Mouse (Mus musculus) right cerebral cortex, postnatal 14 days (tissue): ENCODE measurements around the gene Tgfa.
A peak's percentile ranks its signal among the peaks of the same experiment; 100 is the strongest.

Experiments
- DNase-seq: peaks from one replicate; pipeline ENCODE4 v3.0.0; 2022

The Tgfa gene

DNA sequence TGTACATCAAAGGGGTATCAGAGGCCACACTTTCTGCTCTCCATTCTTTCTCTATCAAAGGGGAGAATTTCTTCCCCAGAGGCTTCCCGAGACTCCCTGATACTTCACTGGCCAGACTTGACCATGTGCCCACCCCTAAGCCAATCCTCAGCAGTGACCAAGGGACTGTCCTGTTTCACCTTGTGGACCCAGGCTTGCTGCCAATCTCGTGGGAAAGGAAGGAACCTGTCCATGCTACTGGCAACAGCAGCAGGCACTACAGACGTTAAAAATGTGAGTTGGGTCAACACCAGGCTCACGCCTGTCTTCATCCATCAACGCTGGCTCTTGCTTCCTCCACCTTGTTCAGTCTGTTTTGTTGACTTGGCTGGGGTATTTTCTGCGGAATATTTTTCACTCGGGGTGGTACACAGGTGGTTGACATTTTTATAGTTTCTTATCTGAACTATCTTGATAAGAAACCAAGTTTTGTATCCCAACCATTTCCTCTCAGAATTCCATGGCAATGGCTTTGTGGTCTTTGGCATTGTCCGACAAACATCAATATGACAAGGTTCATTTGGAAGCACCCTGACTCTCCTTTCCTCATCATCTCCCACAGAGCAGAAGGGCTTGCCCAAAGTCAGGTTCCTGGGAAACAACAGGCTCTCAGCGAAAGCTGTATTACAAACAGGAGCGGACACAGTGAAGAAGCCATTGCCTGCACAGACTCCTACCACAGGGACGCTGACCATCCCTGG lies 6.1 kb upstream of the Tgfa start:
- DNase-seq, result no peak

DNA sequence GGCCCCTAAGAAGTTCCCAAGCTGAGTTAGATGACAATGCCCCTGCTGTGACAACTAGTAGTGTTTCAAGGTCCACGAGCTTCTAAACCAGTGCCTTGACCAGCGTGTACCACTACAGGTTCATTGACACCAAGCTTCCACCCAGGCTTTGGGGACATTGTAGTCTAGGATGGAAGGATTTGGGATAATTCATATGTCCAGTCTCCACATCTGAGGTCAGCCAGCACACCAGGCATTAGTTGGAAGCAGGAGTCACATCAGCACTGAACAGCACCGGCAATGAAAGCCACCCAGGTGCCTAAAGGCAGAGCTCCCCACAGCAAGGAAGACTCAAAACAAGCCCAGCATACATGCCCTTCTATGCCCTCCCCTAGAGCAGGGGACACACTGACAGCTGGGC lies 4.4 kb upstream of the Tgfa start:
- DNase-seq, result no peak

DNA sequence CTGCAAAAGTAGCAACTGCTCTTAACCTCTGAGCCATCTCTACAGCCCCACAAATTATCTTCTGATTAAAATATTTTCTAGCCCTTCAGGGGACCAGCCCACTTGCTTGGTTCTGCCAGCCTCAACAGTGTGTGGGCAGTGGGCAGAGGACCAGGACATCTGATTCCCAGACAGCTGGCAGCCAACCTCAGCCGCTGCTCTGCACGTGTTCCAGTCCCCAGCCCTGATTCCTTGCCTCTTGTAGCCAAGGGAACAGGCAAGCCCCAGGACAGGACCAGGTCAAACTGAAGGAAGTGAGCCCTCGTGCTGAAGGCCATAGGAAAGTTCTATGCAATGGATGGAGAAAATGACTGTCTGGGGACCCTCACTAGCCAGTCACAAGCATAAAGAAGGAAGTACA lies 2.0 kb upstream of the Tgfa start:
- peak; percentile 39 for DNase-seq

DNA sequence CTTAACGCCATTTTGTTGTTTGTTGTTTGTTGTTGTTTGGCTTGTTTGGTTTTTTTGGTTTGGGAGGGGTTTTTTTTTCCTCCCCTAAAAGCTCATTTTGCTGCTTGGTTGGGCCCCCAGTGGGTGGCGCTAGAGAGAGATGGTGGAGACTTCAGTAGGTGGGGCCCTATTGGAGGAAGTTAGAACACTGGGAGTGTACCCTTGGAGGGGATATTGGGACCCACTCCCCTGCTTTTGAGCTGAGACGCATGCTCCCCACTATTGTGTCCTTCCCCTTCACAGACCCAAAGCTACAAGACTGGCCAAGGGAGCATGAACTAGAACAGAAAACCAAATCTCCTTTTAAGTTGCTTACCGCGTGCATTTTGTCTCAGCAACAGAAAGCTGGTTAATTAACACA lies 1.1 kb upstream of the Tgfa start:
- DNase-seq, result peak; percentile 81

DNA sequence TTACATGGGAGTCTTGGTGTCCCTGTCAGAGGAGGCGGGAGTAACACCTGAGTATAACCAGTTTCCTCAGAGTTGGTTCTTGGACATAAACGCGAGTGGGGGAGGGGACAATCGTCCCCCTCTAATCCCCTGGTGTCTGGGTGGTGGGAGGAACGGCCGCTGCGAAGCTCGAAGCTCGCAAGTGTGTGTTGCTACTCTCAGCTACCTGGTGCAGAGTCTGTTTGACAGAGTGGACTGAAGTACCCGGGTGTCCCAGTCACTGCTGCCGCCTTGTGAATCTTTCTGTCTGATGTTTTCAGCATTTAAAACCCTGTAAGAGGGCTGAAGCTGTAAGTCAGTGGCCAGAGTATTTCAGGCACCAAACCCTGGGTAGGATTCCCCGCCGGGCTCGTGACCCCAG lies 1.0 kb downstream of the Tgfa start:
- no peak for DNase-seq

DNA sequence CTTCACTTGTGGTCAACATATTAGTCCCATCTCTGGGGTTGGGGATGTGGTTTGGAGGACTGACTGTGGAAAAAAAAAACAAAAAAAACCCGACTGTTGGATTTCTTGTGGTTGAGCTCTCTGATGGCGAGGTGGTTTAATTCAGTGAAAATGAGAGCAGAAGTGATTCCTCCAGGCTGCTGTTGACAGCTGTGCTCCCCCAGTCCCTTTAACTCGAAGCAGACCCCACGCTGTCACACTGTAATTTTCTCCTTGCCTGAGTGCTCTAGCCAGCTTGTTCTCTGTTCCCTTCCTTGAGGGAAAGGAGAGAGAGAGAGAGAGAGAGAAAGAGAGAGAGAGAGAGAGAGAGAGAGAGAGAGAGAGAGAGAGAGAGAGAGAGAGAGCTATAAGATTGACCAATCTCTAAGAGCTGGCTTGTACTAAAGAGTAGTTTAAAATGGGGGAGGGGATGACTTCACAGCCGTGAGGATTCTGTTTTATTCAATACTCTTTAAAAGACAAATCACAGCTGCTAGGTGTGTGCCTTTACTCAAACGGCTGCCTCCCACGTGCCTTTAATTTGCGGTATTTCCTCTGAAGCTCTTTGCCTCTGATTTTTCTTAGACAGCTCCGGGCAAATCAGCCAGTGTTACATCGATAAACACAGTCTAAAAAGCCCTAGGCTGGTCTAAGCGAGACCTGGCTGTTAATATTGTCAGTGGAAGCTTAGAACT lies 2.3 kb downstream of the Tgfa start:
- no peak for DNase-seq

DNA sequence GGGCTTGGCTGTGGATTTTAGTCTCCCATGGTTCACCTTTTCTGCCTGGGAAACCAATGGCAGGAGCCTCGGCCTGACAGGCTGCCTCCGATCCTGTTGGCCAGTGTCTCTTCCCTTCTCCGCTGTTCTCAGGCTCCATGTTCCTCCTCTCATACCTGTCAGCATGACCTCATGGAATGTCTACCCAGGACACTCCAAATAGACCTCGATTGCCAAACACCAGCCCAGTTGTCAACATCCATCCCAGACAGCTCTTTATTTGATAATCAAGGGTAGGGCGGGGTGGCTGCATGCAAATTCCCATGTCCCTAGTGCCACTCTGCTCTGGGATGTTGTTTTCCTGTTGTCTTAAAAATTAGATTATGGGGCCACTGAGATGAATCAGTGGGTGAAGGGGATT lies 5.9 kb downstream of the Tgfa start:
- DNase-seq, result no peak

DNA sequence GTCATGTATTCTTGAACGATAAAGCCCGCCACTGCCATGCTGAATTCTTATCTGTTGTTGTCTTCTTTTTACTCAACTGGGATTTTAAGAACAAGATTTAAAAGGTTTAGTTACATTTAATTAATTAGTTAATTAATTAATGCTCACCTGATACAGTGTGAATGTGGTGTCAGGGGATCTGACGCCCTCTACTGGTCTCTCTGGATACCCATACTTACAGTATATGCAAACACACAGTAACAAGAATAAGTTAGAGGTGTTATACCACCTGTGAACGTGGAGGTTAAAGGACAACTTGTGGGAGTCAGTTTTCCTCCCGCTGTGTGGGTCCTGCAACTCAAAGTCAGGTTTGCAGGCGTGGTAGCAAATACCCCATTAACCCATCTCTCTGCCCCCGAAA lies 8.1 kb downstream of the Tgfa start:
- no peak for DNase-seq

DNA sequence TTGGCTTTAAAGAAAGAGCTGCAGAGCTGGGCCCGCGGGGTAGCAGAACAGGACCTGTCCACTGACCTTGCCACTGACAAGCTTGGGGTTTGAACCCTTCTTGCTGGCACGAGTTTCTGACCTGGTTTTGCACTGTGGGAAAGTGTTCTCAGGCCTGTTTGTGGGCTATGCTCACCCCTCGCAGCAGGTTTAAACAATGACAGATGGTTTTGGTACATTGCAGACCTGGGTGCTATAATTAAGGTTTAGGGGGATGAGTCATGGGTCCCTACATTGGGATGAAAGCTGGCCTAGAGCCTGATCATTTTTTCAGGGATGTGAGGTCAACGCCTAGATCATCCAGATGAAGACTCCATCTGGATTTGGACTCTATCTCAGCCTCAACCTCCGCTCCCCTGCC lies 11.0 kb downstream of the Tgfa start:
- DNase-seq, result no peak

DNA sequence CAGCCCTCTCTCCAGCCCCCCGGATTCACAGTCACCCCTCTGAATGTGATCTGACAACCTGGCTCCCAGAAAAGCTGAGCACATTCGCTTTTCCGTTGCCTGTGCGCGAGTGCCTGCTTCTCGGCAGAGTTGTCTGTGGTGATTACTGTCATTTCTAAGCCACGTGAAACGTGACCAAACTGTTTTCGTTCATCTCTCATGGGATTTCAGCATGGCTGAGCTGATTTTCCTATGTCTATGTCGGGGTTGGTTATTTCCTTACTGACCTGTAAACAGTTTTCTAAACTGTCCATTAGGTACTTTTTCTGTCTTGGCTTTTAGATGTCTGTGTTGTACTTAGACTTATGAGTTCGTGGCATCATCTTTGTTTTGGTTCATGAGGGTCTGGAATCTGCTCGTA lies 12.0 kb downstream of the Tgfa start:
- no peak for DNase-seq

DNA sequence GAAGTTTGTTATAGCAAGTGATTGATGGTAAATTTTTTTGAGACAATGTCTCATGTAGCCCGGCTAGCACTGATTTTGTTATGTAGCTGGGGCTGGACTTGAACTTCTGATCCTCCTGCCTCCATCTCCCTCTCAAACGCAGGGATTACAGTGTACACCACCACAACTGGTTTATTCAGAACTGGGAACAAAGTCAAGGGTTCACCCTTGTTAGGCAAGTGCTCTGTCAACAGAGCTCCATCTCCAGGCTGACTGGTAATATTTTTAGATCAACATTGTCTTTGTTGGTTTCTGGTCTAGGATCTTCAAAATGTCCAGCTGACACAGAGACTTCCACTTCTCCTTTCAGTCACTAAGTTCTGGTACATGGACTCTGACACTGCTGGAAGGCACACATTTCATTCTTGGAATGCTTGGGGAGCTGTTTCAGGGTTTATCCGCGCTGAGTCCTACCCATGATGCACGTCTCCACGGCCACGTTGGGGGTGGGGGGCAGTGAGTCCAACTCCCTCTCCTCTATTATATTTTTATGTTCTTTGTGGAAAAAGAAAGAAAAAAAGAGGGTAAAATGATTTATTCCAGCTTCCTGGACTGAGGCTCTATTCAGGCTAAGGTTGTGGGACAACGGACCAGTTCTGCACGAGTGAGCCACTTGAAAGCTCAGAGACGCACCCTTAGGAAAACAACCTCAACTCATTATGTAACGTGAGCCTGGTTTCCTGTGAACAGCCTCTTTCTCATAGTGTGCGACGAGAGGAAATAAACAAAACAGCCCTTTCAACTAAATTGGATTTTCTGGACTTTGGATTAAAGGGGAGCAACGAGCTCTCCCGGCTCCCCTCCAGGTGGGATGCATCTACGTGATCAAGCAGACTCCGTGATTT lies 14.4 kb downstream of the Tgfa start:
- no peak for DNase-seq

DNA sequence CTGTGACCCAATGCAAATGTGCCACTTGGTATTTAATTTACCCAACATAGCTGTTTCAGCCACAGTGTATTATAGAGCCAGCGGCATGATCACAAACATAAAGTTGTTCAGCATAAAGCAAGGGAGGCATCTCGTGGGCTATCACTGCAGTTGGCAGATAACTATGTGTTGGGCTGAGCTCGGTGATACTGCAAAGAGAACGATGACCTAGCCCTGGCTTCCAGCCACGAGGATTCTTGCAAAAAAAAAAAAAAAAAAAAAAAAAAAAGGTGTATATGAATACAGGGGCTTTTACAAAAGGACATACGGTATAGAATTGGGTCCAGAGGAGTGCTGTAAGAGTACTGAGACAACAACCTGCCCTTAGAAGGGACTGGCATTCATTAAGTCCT lies 15.0 kb downstream of the Tgfa start:
- no peak for DNase-seq

DNA sequence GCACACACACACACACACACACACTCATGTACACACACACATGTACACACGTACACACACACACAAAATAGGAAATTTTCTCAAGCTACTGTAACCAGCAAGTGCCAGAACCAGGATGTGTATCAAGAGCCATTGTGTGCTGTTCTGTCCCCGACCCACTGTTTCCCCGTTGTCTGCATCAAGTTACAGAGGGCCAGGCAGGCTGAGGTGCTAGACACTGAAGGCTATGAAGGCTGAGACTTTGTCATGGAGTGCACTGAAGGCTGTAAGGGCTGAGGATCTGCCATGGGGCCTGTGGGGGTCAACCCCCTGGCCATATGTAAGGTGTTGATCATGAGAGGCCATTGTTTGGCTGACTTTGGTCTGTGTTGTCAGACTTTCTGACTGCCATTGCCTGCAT lies 15.6 kb downstream of the Tgfa start:
- no peak for DNase-seq

DNA sequence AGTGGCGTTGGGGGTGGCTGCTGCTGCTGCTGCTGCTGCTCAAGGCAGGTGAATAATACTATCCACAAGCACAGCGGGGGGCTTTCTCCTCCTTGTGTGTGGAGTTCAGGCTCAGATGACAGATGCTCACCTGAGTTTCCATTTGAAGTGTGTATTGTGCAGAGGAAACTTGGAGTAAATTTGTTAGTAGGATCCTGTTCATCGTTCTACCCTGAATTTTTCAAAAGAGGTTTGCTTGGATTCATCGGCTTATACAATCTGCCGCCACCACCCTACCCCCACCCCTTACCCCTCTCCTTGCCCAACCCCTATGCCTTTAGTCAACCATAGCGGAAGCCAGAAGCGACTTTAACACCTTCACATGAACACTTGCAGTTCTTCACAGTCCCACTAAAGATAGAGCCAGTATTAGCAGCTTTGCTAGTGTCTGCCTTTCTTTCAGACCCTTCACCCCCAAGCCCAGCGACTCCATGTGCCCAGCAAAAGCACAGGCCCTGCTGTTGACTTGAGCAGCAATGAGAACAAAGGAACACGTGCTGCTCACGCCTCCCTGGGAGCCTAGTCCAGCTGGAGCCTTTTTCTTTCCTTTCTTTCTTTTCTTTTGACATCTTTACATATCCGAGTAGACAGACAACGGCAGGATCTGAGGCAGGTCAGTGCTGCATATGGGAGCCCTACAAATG lies 16.2 kb downstream of the Tgfa start:
- DNase-seq, result no peak

DNA sequence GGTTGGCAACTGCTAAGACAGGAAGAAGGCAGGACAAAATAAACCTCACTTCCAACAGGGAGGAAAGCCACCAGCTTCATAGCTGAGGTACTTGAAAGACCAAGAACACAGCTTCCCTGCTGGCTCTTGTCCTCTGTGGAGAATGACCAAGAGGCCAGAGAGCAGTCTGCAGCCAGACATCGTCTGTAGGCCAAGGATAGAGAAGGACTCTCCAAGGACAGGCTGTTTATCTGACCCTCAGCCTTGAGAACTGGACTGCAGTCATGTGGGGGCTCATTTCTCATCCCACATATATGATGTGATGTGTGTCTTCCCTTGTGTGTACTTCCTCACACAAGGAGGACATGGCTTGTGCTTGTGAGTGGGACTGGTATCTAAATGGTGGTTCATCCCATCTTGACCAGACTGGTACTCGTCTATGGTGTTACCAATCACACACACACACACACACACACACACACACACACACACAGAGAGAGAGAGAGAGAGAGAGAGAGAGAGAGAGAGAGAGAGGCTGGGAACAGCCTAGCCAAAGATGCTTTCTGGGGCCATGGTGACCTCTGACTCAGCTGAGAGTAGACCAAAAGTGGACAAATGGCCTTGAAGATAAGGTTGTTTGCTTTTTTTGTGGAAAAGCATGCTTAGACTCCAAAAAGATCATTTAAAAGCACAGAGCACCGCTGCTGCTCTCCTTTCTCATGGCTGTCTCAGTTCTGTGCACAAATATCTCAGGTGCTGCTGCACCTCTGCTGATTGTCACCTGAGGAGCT lies 18.0 kb downstream of the Tgfa start:
- DNase-seq, result no peak

DNA sequence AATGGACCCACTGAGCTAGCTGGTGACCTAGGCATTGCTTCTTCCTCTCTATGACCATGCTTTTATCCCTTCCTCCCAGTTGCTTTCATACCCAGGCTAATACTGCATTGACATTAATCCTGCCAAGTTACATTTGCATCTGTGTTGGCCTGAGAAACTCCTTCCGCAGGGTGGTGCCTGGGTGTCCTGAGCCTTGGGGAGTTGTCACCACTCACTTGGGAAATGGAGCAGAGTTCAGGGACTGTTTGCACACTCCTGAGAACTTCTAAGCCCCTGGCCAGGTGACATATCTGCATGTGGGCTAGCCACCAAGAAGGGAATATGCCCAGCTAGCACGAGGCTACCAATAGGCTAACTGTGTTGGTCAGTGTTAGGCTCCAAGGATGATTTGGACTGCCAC lies 23.0 kb downstream of the Tgfa start:
- DNase-seq, result no peak

DNA sequence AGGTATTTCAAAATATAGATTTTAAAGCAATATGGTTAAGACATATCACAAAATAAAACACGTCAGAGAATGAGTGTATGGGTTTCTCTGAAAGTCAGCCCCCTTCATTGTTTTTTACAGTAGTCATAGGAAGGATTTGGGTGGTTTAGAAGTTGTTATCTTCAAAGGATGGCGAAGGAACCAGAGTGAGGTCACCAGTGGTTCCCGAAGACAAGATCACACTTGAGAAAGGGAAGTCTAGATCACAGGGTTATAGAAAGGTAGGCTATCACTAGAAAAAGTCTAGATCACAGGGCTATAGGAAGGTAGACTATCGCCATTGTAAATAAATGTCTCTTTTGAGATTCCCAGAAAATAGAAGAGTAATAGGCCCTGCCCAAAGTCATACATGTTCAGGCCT lies 23.7 kb downstream of the Tgfa start:
- no peak for DNase-seq

DNA sequence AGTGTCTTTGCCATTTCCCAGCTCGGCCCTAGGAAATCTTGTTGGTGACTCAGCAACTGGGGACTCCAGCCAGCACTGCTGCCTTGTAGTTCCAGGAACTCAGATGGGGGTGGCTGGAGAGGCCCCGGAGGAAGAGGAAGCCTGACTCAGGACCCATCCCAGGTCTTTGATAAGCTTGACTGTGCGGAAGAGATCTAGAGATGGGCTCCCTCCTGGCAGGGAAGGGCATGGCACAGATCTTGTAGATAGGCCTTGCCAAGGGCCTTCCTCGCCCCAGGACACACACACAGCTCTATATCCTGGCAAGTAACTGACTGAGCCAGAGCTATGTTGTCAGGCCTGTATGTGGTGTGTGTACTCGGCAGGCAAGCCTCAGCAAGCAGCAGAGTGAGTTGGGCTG lies 24.5 kb downstream of the Tgfa start:
- no peak for DNase-seq

DNA sequence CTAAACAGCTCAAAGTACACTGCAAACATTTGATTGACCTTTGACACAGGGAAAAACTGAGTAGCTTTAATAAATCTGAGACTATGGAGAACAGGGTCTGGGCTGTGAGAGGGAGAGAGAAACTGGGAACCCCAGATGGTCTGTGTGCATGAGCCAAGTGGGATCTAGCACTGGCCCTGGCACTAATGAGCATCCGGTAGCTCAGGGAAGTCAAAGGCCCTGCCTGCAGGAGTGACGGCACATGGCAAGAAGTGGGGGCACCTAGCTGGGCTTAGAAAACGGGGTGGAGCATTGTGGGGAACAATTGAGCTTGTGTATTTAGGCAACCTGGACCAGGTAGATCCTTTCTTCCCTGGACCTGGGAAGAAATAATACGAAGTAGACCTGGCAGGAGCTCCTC lies 25.1 kb downstream of the Tgfa start:
- DNase-seq, result no peak

DNA sequence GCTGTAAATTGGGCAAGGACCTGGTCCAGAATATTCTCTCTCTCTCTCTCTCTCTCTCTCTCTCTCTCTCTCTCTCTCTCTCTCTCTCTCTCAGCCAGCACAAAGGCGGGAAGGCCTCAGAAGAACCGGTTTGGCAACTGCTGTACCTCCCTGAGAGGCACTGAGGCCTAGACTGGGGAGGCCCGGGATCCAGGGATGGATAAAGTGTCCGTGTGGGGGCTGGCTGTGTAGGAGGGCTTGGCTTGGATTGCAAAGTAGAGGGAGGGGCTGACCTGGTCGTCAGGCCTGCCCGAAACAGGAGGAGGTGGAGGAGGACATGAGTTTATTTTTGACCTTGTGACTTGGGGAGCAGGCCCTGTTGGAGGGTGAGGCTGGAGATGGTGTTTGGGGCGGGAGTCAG lies 27.4 kb downstream of the Tgfa start:
- no peak for DNase-seq

DNA sequence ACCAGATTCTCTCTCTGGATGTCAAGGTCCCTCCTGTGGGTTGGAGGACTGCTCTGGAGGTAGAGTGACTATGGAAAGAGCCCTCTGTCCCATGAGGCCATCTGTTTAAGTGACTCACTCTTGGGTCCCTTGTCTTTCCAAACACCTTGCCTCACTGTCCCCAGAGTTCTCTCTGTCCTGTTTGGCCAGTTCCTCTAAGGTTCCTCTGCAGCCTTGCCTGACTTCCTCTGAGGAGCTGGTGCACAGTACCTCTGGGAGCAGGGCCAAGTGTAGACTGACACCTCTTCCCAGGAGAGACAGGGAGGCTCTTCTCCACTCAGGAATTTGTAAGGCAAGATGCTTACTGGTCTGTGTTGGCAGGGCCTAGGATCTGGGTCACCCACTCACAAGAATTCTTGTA lies 30.6 kb downstream of the Tgfa start:
- DNase-seq, result no peak

DNA sequence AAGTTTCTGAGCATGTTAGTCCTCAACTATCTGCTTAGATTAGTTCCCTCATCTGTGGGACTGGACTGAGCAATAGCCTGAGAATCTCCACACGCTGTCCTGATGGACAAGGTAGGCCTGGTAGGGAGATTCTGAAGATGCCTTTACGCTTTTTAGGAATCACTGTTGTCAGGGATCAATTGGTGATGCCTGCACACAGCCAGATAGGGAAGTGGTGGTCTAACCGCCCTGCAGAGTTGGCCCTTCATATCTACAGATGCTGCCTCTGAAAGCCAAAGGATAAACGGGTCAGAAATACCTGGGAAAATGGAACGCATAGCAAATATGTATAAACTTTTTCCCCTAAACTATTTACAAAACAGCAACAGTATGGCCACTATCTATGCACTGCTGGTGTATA lies 37.3 kb downstream of the Tgfa start:
- DNase-seq, result no peak
